Mouse (Mus musculus): ENCODE results near the gene Slc29a2. TPM values are rescaled to one million over a fixed set of nuclear protein-coding genes. Genes with fewer than 3 reads are reported as not detected.
A peak's percentile ranks its signal among the peaks of the same experiment; 100 is the strongest.

The Slc29a2 gene
- polyA plus RNA-seq, 2 experiments from 2014 or later: 0.46 to 2.1 TPM

DNA sequence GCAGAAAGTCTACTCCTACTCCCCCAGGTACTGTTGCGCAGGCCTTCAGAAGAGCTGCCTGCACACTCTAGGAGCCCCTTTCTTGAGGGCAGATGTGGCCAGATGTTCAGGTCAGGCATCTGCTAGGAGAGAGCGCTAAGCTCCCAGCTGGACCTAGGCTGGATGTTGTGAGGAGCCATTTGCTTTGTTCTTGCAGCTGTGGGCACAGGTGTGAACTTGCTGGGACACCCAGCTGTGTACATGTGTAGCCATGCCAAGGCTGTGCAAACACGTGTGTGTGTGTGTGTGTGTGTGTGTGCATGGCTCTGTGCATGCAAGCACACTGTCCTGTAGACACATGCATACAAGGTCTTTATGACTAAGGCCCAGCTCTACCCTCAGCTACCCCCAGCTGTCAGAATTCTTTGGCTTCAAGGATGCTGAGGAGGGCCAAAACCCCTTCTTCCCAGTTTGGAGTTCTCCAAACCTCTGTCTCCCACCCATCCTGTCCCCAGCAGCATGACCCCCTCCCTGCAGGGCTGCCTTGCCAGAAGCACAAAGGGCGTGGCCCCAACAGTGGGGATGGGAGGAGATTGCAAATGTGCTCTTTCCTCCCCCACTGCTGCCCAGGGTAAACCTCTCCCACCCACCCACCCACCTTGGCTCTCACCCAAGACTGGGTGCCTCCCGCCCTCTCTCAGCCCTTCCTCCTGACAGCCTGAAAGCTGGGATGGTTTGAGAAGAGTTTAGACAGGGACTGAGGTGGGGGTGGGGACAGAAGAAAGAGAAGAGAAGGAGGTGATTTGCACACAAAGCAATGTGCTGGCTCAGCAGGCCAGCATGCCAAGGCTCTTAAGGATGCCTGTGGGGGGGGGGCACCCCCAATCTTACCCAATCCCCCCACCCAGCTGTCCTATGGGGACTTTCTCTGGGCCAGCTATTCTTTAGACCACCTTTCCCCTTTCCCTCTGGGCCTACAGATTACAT lies 37.0 kb downstream of the Slc29a2 start:
- ATAC-seq: no peak

DNA sequence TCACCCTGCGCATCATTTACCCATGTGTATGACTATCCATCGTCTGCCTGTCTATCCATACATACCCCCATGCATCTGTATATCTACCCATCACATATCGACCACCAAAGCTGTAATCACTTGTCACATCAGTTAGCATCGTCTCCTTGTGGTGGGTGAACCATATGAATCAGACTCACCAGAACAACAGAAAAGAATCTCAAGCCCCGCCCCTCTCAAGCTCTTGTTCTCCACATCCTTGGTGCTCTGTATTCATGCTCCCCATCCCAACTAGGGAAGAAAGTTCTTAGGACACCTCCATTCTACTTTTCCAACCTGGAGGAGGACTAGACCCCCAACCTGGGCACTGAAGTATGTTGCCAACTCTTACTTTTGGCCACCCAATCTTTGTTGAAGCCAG lies 38.4 kb downstream of the Slc29a2 start:
- no peak for ATAC-seq

DNA sequence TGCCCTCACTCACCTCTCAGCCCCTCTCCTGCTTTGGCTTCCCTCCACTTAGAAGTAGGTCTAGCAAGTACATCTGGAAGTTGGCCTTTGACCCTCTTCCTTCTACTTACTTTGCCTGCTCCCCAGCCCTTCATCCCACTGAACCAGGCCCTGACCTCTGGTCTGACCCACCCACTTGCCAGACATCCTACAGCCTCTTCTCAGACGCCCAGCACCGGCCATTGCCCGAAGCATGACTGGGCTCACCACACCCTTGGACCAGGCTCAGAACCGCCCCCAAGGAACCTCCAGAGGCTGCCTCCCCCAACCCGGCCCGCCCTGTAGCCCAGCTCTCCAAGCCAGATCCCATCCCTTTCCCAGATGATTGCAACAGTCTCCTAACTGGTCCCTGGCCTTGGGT lies 38.8 kb downstream of the Slc29a2 start:
- ATAC-seq: no peak

DNA sequence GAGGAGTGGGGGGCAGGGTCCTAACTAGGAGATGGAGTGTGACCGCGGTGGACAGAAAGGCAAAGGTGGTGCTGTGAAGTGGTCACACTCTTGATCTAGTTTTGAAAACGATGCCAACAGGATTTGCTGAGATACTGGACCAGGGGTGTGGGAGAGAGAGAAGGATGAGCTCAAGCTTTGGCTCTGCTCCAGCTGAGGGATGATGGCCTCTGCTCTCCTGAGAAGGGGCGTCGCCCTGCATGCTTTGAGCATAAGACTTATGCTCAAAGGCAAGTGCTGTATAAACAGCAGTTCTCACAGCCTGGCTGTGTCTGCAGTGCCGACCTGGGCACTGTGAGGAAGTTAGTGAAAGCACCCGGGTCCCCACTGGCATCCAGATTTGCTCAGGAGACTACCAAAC lies 41.4 kb downstream of the Slc29a2 start:
- ATAC-seq: no peak

DNA sequence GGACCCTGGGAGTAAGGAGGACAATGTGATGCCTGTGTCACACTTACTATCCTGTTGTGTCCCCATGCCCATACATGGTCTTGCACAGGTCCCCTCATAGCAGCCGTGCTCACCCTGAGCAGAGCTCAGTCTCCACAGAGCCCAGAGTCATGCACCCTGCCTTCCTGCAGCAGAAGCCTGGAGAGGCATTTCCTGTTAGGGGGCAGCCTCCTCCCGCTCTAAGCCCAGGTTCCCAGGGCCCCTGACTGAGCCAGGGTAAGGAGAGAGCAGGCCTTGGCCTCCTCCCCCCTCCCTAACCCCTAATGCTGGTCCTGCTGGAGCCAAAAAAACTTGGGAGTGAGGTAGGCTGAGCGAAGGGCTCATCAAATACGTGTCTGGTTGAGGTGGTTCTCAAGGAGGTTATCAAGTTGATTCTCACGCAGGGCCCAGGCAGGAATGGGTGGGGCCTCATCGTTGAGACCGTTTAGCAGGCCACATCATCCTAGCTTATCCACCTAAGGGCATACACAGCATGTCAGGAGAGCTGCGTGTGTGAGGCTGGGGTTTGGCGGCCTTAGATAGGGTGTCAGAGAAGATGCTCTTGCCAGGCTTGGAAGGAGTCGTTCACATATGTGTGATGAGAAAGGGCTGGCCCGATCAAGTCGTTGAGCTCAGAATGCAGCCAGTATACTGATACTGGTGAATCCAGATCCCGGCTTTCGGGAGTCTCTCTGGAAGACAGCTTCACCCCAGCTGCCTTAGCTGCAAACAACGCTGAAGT lies 43.6 kb downstream of the Slc29a2 start:
- no peak for ATAC-seq

DNA sequence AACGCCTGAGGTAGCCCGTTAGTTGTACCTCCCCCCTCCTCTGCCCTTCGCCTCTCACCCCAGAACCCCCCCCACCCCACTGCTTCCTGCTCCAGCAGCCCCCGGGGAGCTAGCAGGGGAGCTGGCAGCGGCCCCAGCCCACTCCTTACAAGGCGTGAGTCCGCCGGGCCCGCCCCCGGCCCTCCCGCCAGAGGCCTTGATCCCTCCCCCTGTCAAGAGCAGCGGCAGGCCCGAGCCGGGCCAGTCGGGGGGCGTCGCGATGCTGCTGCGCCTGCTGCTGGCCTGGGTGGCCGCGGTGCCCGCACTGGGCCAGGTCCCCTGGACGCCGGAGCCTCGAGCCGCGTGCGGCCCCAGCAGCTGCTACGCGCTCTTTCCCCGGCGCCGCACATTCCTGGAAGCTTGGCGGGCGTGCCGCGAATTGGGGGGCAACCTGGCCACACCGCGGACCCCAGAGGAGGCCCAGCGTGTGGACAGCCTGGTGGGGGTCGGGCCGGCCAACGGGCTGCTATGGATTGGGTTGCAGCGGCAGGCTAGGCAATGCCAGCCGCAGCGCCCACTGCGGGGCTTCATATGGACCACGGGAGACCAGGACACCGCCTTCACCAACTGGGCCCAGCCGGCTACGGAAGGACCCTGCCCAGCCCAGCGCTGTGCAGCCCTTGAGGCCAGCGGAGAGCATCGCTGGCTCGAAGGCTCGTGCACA lies 44.4 kb downstream of the Slc29a2 start, which contains the start of gene Cd248:
TSS of gene Cd248 (plus strand) at position 212 of the 703 bp plus-strand sequence.
- ATAC-seq: no peak

DNA sequence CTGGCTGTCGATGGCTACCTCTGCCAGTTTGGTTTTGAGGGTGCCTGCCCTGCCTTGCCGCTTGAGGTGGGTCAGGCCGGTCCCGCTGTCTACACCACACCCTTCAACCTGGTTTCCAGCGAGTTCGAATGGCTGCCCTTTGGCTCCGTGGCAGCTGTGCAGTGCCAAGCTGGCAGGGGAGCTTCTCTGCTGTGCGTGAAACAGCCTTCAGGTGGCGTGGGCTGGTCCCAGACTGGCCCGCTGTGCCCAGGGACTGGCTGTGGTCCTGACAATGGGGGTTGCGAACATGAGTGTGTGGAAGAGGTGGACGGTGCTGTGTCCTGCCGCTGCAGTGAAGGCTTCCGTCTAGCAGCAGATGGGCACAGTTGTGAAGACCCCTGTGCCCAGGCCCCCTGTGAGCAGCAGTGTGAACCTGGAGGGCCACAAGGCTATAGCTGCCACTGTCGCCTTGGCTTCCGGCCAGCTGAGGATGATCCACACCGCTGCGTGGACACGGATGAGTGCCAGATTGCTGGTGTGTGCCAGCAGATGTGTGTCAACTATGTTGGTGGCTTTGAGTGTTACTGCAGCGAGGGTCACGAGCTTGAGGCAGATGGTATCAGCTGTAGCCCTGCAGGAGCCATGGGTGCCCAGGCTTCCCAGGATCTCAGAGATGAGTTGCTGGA lies 45.0 kb downstream of the Slc29a2 start:
- no peak for ATAC-seq

DNA sequence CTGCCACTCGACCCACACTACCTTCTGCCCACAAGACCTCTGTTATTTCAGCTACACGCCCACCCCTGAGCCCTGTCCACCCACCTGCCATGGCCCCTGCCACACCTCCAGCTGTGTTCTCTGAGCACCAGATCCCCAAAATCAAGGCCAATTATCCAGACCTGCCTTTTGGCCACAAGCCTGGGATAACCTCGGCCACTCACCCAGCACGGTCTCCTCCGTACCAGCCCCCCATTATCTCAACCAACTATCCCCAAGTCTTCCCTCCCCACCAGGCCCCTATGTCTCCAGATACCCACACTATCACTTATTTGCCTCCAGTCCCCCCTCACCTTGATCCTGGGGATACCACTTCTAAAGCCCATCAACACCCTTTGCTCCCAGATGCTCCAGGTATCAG lies 45.8 kb downstream of the Slc29a2 start:
- ATAC-seq: no peak

DNA sequence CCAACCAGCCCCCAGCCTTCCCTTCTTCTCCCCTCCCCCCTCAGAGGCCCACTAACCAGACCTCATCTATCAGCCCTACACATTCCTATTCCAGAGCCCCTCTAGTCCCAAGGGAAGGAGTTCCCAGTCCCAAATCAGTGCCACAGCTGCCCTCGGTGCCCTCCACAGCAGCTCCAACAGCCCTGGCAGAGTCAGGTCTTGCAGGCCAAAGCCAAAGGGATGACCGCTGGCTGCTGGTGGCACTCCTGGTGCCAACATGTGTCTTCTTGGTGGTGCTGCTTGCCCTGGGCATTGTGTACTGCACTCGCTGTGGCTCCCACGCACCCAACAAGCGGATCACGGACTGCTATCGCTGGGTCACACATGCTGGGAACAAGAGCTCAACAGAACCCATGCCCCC lies 46.3 kb downstream of the Slc29a2 start:
- no peak for ATAC-seq

DNA sequence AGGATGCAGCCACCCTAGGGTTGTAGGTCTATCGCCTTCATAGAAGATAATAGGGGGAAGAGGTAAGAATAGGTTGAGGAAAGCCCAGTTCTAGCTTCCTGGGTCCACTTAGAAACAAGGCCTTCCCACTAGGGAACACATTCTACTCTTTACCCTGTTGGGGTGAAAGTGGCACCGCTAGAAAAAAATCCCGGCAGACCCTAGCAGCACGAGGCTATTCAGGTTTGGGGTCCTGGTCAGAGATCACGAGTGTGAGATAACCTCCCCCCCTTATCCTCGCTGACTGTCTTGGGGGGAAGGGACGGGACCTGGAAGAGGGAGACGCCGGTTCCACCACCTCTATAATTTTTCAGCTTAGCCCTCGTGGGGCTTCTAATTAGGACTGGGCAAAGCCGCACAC lies 47.4 kb downstream of the Slc29a2 start:
- ATAC-seq: no peak

DNA sequence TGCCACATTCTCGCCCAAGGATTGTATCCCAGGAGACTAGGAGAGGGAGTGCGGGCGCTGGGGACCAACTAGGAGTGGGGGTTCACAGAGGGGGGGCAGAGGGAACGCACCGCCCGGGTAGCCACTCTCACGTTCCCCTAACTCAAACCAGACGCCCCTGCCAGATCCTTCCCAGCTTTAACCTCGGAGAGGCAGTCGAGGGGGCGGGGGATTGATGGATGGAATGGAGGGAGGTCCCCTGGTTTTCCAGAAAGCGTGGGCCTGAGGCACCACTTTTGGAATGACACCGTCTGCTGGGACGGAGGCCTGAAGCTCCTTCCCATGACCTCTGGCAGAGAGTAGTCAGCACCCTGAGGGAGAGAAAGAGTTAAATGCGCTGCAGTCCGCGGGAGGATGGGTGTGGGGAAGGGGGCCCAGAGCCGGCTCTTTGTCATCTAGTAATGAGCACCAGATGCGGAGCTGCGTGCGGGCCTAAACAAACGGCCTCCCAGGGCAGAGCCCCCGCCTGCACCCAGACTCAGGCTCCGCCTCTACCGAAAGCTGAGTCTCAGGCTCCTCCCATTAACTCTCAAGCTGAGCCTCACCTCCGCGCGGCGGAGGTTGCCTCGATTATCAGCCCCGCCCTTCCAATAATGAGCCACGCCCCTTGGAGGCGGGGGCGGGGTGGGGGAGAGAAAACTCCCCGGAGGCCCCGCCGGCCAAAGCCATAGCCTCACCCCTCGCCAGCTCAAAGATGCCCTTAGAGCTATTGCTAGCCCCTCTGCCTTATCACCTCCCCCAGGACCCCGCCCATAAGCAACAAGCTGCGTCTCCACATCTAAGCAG lies 48.1 kb downstream of the Slc29a2 start:
- peak; percentile 84 for ATAC-seq

DNA sequence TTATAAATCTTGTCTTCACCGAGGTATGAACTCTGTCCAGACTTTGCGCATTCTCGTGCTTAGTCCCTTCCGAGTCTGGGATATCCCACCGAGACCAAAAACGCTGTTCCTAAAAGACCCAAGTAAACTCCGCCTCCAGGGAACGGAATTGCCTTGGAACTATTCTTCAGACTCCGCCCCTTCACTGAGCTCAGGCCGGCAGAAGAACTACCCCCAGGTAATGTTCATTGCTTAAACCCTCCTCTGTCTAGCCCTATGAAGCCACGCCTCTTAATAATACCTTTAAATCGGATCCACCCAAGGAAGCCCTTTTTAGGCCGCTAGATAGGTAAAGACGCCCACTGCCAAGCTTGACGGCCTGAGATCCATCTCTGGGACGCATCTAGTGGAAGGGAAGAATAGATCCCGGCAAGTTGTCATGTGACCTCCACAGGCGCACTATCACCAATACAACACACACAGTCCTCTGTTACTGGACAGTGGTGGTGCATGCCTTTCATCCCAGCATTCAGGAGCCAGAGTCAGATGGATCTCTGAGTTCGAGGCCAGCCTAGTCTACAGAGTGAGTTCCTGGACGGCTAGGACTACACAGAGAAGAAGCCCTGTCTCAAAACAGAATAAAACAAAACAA lies 48.8 kb downstream of the Slc29a2 start:
- no peak for ATAC-seq

DNA sequence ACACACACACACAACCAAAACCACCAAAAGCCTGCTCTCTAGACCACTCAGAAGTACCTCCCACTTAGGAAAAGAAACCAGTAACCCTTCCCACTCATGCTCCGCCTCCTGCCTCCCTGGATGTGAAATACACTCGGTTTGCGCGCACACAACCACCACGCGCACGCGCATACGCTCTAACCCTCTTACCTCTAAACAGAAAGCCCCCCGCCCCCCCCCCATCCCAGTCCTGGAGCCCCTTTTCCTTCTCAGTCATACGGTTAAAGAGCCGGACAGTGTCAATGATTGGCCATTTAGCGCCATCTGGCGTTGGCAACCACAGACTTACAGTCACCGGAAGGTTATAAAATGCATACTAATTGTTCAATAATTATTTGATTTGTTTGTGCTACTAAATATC lies 49.4 kb downstream of the Slc29a2 start:
- no peak for ATAC-seq

DNA sequence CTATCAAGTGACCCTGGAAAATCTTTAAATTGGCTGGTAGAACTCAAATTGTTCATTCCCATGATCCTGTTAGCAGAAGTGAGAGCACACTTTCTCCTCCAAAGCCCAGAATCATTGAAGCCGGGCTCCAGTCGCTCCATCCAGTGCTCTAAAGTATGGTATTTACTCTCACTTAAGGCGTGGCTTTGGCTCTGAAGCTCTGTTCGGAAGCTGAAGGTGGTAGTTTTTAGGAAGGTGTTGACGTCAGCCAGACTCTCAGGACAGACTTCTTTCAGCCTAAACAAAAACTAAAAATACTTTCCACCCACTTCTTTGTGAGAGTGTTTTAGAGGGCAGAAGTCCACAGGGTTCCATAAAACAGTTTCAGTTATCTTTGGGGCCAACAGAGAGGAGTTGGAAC lies 49.9 kb downstream of the Slc29a2 start:
- ATAC-seq: no peak

DNA sequence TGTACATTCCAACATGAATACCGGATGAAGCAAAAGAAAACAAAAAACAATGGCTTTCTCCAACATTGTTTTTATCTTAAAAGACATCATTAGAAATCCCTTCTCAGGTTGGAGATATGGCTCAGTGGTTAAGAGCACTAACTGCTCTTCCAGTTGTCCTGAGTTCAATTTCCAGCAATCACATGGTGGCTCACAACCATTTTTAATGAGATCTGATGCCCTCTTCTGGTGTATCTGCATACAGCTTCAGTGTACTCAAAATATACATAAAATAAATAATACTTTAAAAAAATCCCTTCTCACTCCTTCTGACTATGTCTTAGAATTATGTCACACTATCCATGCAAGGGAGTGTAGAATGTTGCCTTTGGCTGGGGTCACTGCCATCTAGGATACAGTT lies 55.6 kb downstream of the Slc29a2 start:
- no peak for ATAC-seq

Other genes with a start within 250 kb of the Slc29a2 start
- 10 to 100 TPM; 25.8 to 50.9 TPM for gene Rbm4, start 230.0 kb upstream of the Slc29a2 start, polyA plus RNA-seq (2017; shearing (Covaris generic))
- gene Gm21992, start 212.2 kb upstream of the Slc29a2 start, polyA plus RNA-seq (2017; shearing (Covaris generic)): 10 to 100 TPM; 36.1 to 36.5 TPM
- 10 to 100 TPM; 18.3 to 54.9 TPM for gene Rbm14, start 212.2 kb upstream of the Slc29a2 start, polyA plus RNA-seq (2017; shearing (Covaris generic))
- gene Ccs, start 184.5 kb upstream of the Slc29a2 start, polyA plus RNA-seq (2017; shearing (Covaris generic)): 100 to 1,000 TPM in 1 of 2 experiments, 10 to 100 TPM in 1; 94.7 to 162 TPM
- gene Ccdc87, start 184.5 kb upstream of the Slc29a2 start, polyA plus RNA-seq (2017; shearing (Covaris generic)): not detected
- under 1 TPM; 0.66 to 0.67 TPM for gene Ctsf, start 168.7 kb upstream of the Slc29a2 start, polyA plus RNA-seq (2017; shearing (Covaris generic))
- gene Actn3, start 146.0 kb upstream of the Slc29a2 start, polyA plus RNA-seq (2017; shearing (Covaris generic)): not detected
- gene Zdhhc24, start 145.2 kb upstream of the Slc29a2 start, polyA plus RNA-seq (2017; shearing (Covaris generic)): 1 to 10 TPM; 6.3 to 6.7 TPM
- gene Bbs1, start 117.2 kb upstream of the Slc29a2 start, polyA plus RNA-seq (2017; shearing (Covaris generic)): 1 to 10 TPM in 1 of 2 experiments, not detected in 1; 1.4 TPM
- gene Dpp3, start 95.6 kb upstream of the Slc29a2 start, polyA plus RNA-seq (2017; shearing (Covaris generic)): 10 to 100 TPM; 38.4 to 59.4 TPM
- gene Peli3, start 80.7 kb upstream of the Slc29a2 start, polyA plus RNA-seq (2017; shearing (Covaris generic)): under 1 TPM in 1 of 2 experiments, not detected in 1; 0.25 TPM
- 10 to 100 TPM; 79.9 to 91.1 TPM for gene Mrpl11, start 61.7 kb upstream of the Slc29a2 start, polyA plus RNA-seq (2017; shearing (Covaris generic))
- gene Npas4, start 33.5 kb upstream of the Slc29a2 start, polyA plus RNA-seq (2017; shearing (Covaris generic)): under 1 TPM; 0.32 to 0.83 TPM
- 10 to 100 TPM; 10.5 to 13.4 TPM for gene B4gat1, start 15.0 kb downstream of the Slc29a2 start, polyA plus RNA-seq (2017; shearing (Covaris generic))
- under 1 TPM; 0.40 to 0.68 TPM for gene AC124502.3, start 15.0 kb downstream of the Slc29a2 start, polyA plus RNA-seq (2017; shearing (Covaris generic))
- gene Brms1, start 17.5 kb downstream of the Slc29a2 start, polyA plus RNA-seq (2017; shearing (Covaris generic)): 100 to 1,000 TPM in 1 of 2 experiments, 10 to 100 TPM in 1; 91.4 to 102 TPM
- under 1 TPM in 1 of 2 experiments, not detected in 1; 0.13 TPM for gene Rin1, start 26.6 kb downstream of the Slc29a2 start, polyA plus RNA-seq (2017; shearing (Covaris generic))
- not detected for gene Cd248, start 44.2 kb downstream of the Slc29a2 start, polyA plus RNA-seq (2017; shearing (Covaris generic))
- gene Tmem151a, start 61.7 kb downstream of the Slc29a2 start, polyA plus RNA-seq (2017; shearing (Covaris generic)): not detected
- gene Yif1a, start 64.7 kb downstream of the Slc29a2 start, polyA plus RNA-seq (2017; shearing (Covaris generic)): 10 to 100 TPM; 49.2 to 51.1 TPM
- gene Cnih2, start 74.7 kb downstream of the Slc29a2 start, polyA plus RNA-seq (2017; shearing (Covaris generic)): not detected
- 100 to 1,000 TPM; 118 to 143 TPM for gene Rab1b, start 83.2 kb downstream of the Slc29a2 start, polyA plus RNA-seq (2017; shearing (Covaris generic))
- 1 to 10 TPM; 4.6 to 6.7 TPM for gene Klc2, start 94.7 kb downstream of the Slc29a2 start, polyA plus RNA-seq (2017; shearing (Covaris generic))
- gene Pacs1, start 249.3 kb downstream of the Slc29a2 start, polyA plus RNA-seq (2017; shearing (Covaris generic)): 10 to 100 TPM; 15.7 to 16.3 TPM